ENCODE assay signal across 8 mouse cellular contexts in genomic region chr7:128297617-128298480, GRCm38 (mm10). TPM values are rescaled to one million over a fixed set of nuclear protein-coding genes. Genes with fewer than 3 reads are reported as not detected.
DNase-seq lines count a peak whose midpoint lies in the region; ATAC-seq and TF ChIP-seq lines count a peak whose summit lies in the region.

Gene BC017158 (minus strand): TSS chr7:128298170.

- no peaks in the 10 kb centered on the region for H3K9me3 ChIP-seq in forebrain, embryonic 11.5 days (ENCODE audit: control insufficient read depth, low read length)
- H3K9me3 ChIP-seq in heart, embryonic 16.5 days (replicated peaks; ENCODE audit: control insufficient read depth, low read length), result no peaks in the 10 kb centered on the region
- H3K9me3 ChIP-seq in liver, embryonic 14.5 days (ENCODE audit: control insufficient read depth, low read length), result no peaks in the 10 kb centered on the region
- H3K9me3 ChIP-seq in stomach, embryonic 15.5 days, result no peaks in the 10 kb centered on the region

- WGBS in forebrain, embryonic 11.5 days, result 2% methylated on average over 47 of the region's 47 CpGs
- 2% methylated on average over 47 of the region's 47 CpGs for WGBS in heart, embryonic 16.5 days
- under 1% methylated on average over 47 of the region's 47 CpGs for WGBS in liver, embryonic 14.5 days (ENCODE audit: insufficient replicate concordance)
- under 1% methylated on average over 47 of the region's 47 CpGs for WGBS in stomach, embryonic 15.5 days

- peak; percentile 79 for DNase-seq in c-Kit-negative CD71-positive TER-119-positive erythroid progenitor cells, embryonic 14.5 days (ENCODE audit: low read depth, low spot score)
- DNase-seq in forebrain, embryonic 11.5 days (ENCODE audit: low spot score), result peak; percentile 77
- DNase-seq in kidney, postnatal 36 days, result peak; percentile 87 to 88
- DNase-seq in liver, embryonic 14.5 days (ENCODE audit: low read depth in 3 of 3, low spot score in 3 of 3), result peak; percentile 70 to 76 (median 75)
- DNase-seq in neural tube, embryonic 10.5 days (ENCODE audit: extremely low spot score, low spot score), result peak; percentile 72

- H3K27me3 ChIP-seq in forebrain, embryonic 11.5 days (ENCODE audit: control insufficient read depth, insufficient read depth, low read length), result no peaks in the 10 kb centered on the region
- H3K27me3 ChIP-seq in heart, embryonic 16.5 days (ENCODE audit: control insufficient read depth, insufficient read depth, low read length), result no peaks in the 10 kb centered on the region
- H3K27me3 ChIP-seq in liver, embryonic 14.5 days (ENCODE audit: control insufficient read depth, insufficient read depth, low read length), result no peaks in the 10 kb centered on the region
- H3K27me3 ChIP-seq in stomach, embryonic 15.5 days (replicated peaks), result no peaks in the 10 kb centered on the region

- TF ChIP-seq EP300 in liver, embryonic 14.5 days (IDR thresholded peaks at IDR 0.05; ENCODE audit: low read depth), result no peak

- H3K4me2 ChIP-seq in forebrain, embryonic 11.5 days (ENCODE audit: low read depth, low read length, severe bottlenecking), result peak within 1 kb of the TSS; percentile 84
- H3K4me2 ChIP-seq in heart, embryonic 16.5 days (ENCODE audit: low read depth, low read length), result peak within 1 kb of the TSS; percentile 81
- peak within 1 kb of the TSS; percentile 87 for H3K4me2 ChIP-seq in liver, embryonic 14.5 days (ENCODE audit: low read depth)
- peak within 1 kb of the TSS; percentile 77 for H3K4me2 ChIP-seq in stomach, embryonic 15.5 days

- peak within 1 kb of the TSS; percentile 37; the same call in 1 of the 2 replicates for H3K27ac ChIP-seq in forebrain, embryonic 11.5 days (ENCODE audit: low read depth, low read length)
- peak within 1 kb of the TSS; percentile 76 for H3K27ac ChIP-seq in heart, embryonic 16.5 days (ENCODE audit: low read length)
- peak within 1 kb of the TSS; percentile 90 for H3K27ac ChIP-seq in liver, embryonic 14.5 days
- peak within 1 kb of the TSS; percentile 86 for H3K27ac ChIP-seq in stomach, embryonic 15.5 days

- H3K4me1 ChIP-seq in forebrain, embryonic 11.5 days (replicated peaks; ENCODE audit: control insufficient read depth, insufficient read depth, low read length), result peaks cover 3% of the 10 kb centered on the region; the same call in 1 of the 2 replicates
- peaks cover 11% of the 10 kb centered on the region for H3K4me1 ChIP-seq in heart, embryonic 16.5 days (ENCODE audit: control insufficient read depth, insufficient read depth, low read length)
- peaks cover 62 to 64% of the 10 kb centered on the region in 2 experiments for H3K4me1 ChIP-seq in liver, embryonic 14.5 days (replicated peaks; ENCODE audit: control insufficient read depth in 2 of 2, insufficient read depth in 2 of 2, low read length in 1 of 2)
- H3K4me1 ChIP-seq in stomach, embryonic 15.5 days, result peaks cover 15% of the 10 kb centered on the region

- H3K4me3 ChIP-seq in forebrain, embryonic 11.5 days (ENCODE audit: low read depth, low read length), result peak within 1 kb of the TSS; percentile 83
- peak within 1 kb of the TSS; percentile 96 for H3K4me3 ChIP-seq in heart, embryonic 16.5 days (ENCODE audit: low read length)
- H3K4me3 ChIP-seq in liver, embryonic 14.5 days (ENCODE audit: insufficient read depth in 1 of 2, low read depth in 2 of 2, low read length in 2 of 2), result peak within 1 kb of the TSS; percentile 93 to 97
- H3K4me3 ChIP-seq in stomach, embryonic 15.5 days (replicated peaks), result peak within 1 kb of the TSS; percentile 75

- ATAC-seq in CD4-positive, CD25-positive, alpha-beta regulatory T cell, adult 4 months, result peak; percentile 86
- ATAC-seq in forebrain, embryonic 11.5 days (replicated peaks; ENCODE audit: low FRiP score), result peak; percentile 55
- ATAC-seq in heart, embryonic 16.5 days (replicated peaks; ENCODE audit: extremely low read depth, insufficient read depth, low FRiP score), result peak; percentile 74
- ATAC-seq in liver, embryonic 14.5 days (ENCODE audit: insufficient read depth), result peak; percentile 67
- peak; percentile 69 for ATAC-seq in stomach, embryonic 15.5 days (ENCODE audit: insufficient read depth, low FRiP score, low read depth)

- no peak for TF ChIP-seq CTCF in liver, embryonic 14.5 days (IDR thresholded peaks at IDR 0.05; ENCODE audit: low read depth)

- H3K36me3 ChIP-seq in forebrain, embryonic 11.5 days (ENCODE audit: control insufficient read depth, insufficient read depth, low read length), result no peaks in the 10 kb centered on the region
- peaks cover 5% of the 10 kb centered on the region; the same call in 1 of the 2 replicates for H3K36me3 ChIP-seq in heart, embryonic 16.5 days (ENCODE audit: control insufficient read depth, insufficient read depth)
- peaks cover 14% of the 10 kb centered on the region for H3K36me3 ChIP-seq in liver, embryonic 14.5 days (replicated peaks; ENCODE audit: control insufficient read depth, insufficient read depth, low read depth)
- no peaks in the 10 kb centered on the region for H3K36me3 ChIP-seq in stomach, embryonic 15.5 days

- peak within 1 kb of the TSS; percentile 92 for H3K9ac ChIP-seq in forebrain, embryonic 11.5 days (ENCODE audit: low read length)
- H3K9ac ChIP-seq in heart, embryonic 16.5 days (ENCODE audit: low read length), result peak within 1 kb of the TSS; percentile 95
- peak within 1 kb of the TSS; percentile 84 for H3K9ac ChIP-seq in liver, embryonic 14.5 days (replicated peaks)
- H3K9ac ChIP-seq in stomach, embryonic 15.5 days, result peak within 1 kb of the TSS; percentile 85

RNA-seq across cellular contexts. Expression of gene BC017158, which starts in this region (rescaled TPM):
- polyA plus RNA-seq in CD4-positive, CD25-positive, alpha-beta regulatory T cell, adult 4 months (2017; shearing (Covaris generic)), result 10 to 100 TPM in 1 of 2 experiments, 1 to 10 TPM in 1; 7.2 to 10.5 TPM
- polyA plus RNA-seq in forebrain, embryonic 11.5 days (2014; fragmentation: Nextera tagmentation; extraction: Ambion mirVana), result 23.8 and 24.9 TPM in 2 replicates
- 14.2 and 15.9 TPM in 2 replicates for polyA plus RNA-seq in heart, embryonic 16.5 days (2015; fragmentation: Nextera tagmentation; extraction: Ambion mirVana)
- 23.7 and 23.9 TPM in 2 replicates for polyA plus RNA-seq in liver, embryonic 14.5 days (2012; rRNA removed)
- polyA plus RNA-seq in liver, embryonic 14.5 days (2014; fragmentation: Nextera tagmentation; extraction: Ambion mirVana), result 16.9 and 17.7 TPM in 2 replicates
- 34.7 and 40.3 TPM in 2 replicates for polyA plus RNA-seq in stomach, embryonic 15.5 days (2015; fragmentation: Nextera tagmentation; extraction: Ambion mirVana)

Comparison
In these comparisons a context has a peak if more than half of its experiments do, and no peak if none do; other contexts are left out.
1. Peak in every context shown above with its lines: DNase-seq, ATAC-seq, H3K4me3 ChIP-seq and H3K27ac ChIP-seq.
2. H3K27ac ChIP-seq: peak in every context shown above with its lines; median percentile 90 in liver, embryonic 14.5 days; 86 in stomach, embryonic 15.5 days; 76 in heart, embryonic 16.5 days; 37 in forebrain, embryonic 11.5 days.